In genomic region chr13:72292361-72292760, GRCm38 (mm10) we compare ENCODE assay signal across 9 mouse cellular contexts.
DNase-seq lines count a peak whose midpoint lies in the region; ATAC-seq and TF ChIP-seq lines count a peak whose summit lies in the region.
"Had no signal": no experiment of that assay in that cellular context is flagged by ENCODE, and none has a peak within 500 bp of the region (broad histone marks: within the 10 kb centered on the region; RNA-seq: fewer than 3 reads in every experiment).

No protein-coding gene starts in this region.

- H3K27ac ChIP-seq in heart, adult 2 months: no peak overlapping the region
- H3K27ac ChIP-seq in heart, embryonic 16.5 days (ENCODE audit: low read length): no peak overlapping the region
- no peak overlapping the region for H3K27ac ChIP-seq in limb, embryonic 11.5 days (replicated peaks; ENCODE audit: low read depth, low read length)
- H3K27ac ChIP-seq in midbrain, embryonic 14.5 days (replicated peaks; ENCODE audit: low read depth, low read length): peak overlapping the region; percentile 60

- intact Hi-C loops in heart, adult 2 months (cut with DNase I): no loop called here

- peak in 1 of 2 experiments; percentile 12 for DNase-seq in heart, adult 2 months
- DNase-seq in heart, adult 9 months (ENCODE audit: low spot score in 2 of 2): no peak
- peak; percentile 64 for DNase-seq in limb, embryonic 11.5 days (ENCODE audit: low spot score)
- peak; percentile 83 for DNase-seq in midbrain, embryonic 14.5 days
- DNase-seq in spleen, postnatal 4 days (ENCODE audit: low spot score in 2 of 2): no peak
- no peak for DNase-seq in frontal cortex, postnatal 36 days (ENCODE audit: low spot score in 2 of 2)

- no peaks in the 10 kb centered on the region for H3K36me3 ChIP-seq in heart, adult 2 months (ENCODE audit: control insufficient read depth, insufficient read depth, low read length)
- H3K36me3 ChIP-seq in heart, embryonic 16.5 days (ENCODE audit: control insufficient read depth, insufficient read depth): no peaks in the 10 kb centered on the region
- no peaks in the 10 kb centered on the region for H3K36me3 ChIP-seq in limb, embryonic 11.5 days (ENCODE audit: control insufficient read depth, insufficient read depth, low read length)
- no peaks in the 10 kb centered on the region for H3K36me3 ChIP-seq in midbrain, embryonic 14.5 days (ENCODE audit: control insufficient read depth, insufficient read depth, low read length)

- H3K9ac ChIP-seq in heart, adult 2 months (ENCODE audit: low read depth, low read length): no peak overlapping the region
- H3K9ac ChIP-seq in heart, embryonic 16.5 days (ENCODE audit: low read length): no peak overlapping the region
- no peak overlapping the region for H3K9ac ChIP-seq in limb, embryonic 11.5 days (ENCODE audit: low read length)
- H3K9ac ChIP-seq in midbrain, embryonic 14.5 days (replicated peaks; ENCODE audit: low read length): no peak overlapping the region; the same call in 1 of the 2 replicates

- no peaks in the 10 kb centered on the region for H3K4me1 ChIP-seq in heart, adult 2 months (ENCODE audit: control insufficient read depth, insufficient read depth, low read length)
- peaks cover 4% of the 10 kb centered on the region; the same call in 1 of the 2 replicates for H3K4me1 ChIP-seq in heart, embryonic 16.5 days (ENCODE audit: control insufficient read depth, insufficient read depth, low read length)
- peaks cover 12% of the 10 kb centered on the region for H3K4me1 ChIP-seq in limb, embryonic 11.5 days (ENCODE audit: control insufficient read depth, insufficient read depth, low read length)
- H3K4me1 ChIP-seq in midbrain, embryonic 14.5 days (ENCODE audit: control insufficient read depth, insufficient read depth, low read length): peaks cover 46% of the 10 kb centered on the region

- H3K27me3 ChIP-seq in heart, adult 2 months (ENCODE audit: control insufficient read depth, insufficient read depth, low read length): no peaks in the 10 kb centered on the region
- H3K27me3 ChIP-seq in heart, embryonic 16.5 days (ENCODE audit: control insufficient read depth, insufficient read depth, low read length): peaks cover 5% of the 10 kb centered on the region
- peaks cover 5% of the 10 kb centered on the region; the same call in 1 of the 2 replicates for H3K27me3 ChIP-seq in limb, embryonic 11.5 days (ENCODE audit: control insufficient read depth, insufficient read depth, low read length)
- peaks cover 45% of the 10 kb centered on the region; the same call in 1 of the 2 replicates for H3K27me3 ChIP-seq in midbrain, embryonic 14.5 days (ENCODE audit: control insufficient read depth, insufficient read depth, low read length)

- WGBS in heart, adult 2 months: 11% methylated on average over 14 of the region's 14 CpGs
- WGBS in heart, embryonic 16.5 days: 4% methylated on average over 14 of the region's 14 CpGs
- under 1% methylated on average over 14 of the region's 14 CpGs for WGBS in limb, embryonic 11.5 days
- WGBS in midbrain, embryonic 14.5 days: 1% methylated on average over 14 of the region's 14 CpGs

- no peaks in the 10 kb centered on the region for H3K9me3 ChIP-seq in heart, embryonic 16.5 days (replicated peaks; ENCODE audit: control insufficient read depth, low read length)
- no peaks in the 10 kb centered on the region for H3K9me3 ChIP-seq in limb, embryonic 11.5 days (ENCODE audit: control insufficient read depth, low read length)
- H3K9me3 ChIP-seq in midbrain, embryonic 14.5 days (ENCODE audit: control insufficient read depth, low read length): no peaks in the 10 kb centered on the region

- ATAC-seq in heart, embryonic 16.5 days (replicated peaks; ENCODE audit: extremely low read depth, insufficient read depth, low FRiP score): peak; percentile 52; the same call in 1 of the 2 replicates
- no peak for ATAC-seq in limb, embryonic 11.5 days (ENCODE audit: insufficient number of reproducible peaks, low FRiP score, low TSS enrichment, low read depth)
- no peak for ATAC-seq in midbrain, embryonic 14.5 days (ENCODE audit: low FRiP score, low TSS enrichment)
- no peak for ATAC-seq in inflammation-experienced regulatory T-cells, adult 6 months

- TF ChIP-seq EP300 in heart, adult 2 months (IDR thresholded peaks at IDR 0.05; ENCODE audit: insufficient read depth, low read depth, low read length): no peak

- H3K4me2 ChIP-seq in heart, embryonic 16.5 days (ENCODE audit: low read depth, low read length): peak overlapping the region; percentile 57
- peak overlapping the region; percentile 39; the same call in 1 of the 2 replicates for H3K4me2 ChIP-seq in limb, embryonic 11.5 days (ENCODE audit: low read depth, severe bottlenecking)
- H3K4me2 ChIP-seq in midbrain, embryonic 14.5 days (ENCODE audit: low read length): peak overlapping the region; percentile 39

- H3K79me2 ChIP-seq in heart, adult 2 months (replicated peaks; ENCODE audit: control insufficient read depth, insufficient read depth, low read length): no peaks in the 10 kb centered on the region

- no peak overlapping the region for H3K4me3 ChIP-seq in heart, adult 2 months
- H3K4me3 ChIP-seq in heart, embryonic 16.5 days (ENCODE audit: low read length): peak overlapping the region; percentile 33
- no peak overlapping the region for H3K4me3 ChIP-seq in limb, embryonic 11.5 days (ENCODE audit: low read depth, low read length)
- no peak overlapping the region for H3K4me3 ChIP-seq in midbrain, embryonic 14.5 days (replicated peaks; ENCODE audit: low read depth, low read length)
- H3K4me3 ChIP-seq: myocyte had no signal

- TF ChIP-seq POLR2A in heart, adult 2 months (IDR thresholded peaks at IDR 0.05; ENCODE audit: insufficient read depth, low read depth, low read length): no peak

- peak; percentile 48 for TF ChIP-seq CTCF in heart, adult 2 months (IDR thresholded peaks at IDR 0.05)

Comparison
In these comparisons a context has a peak if more than half of its experiments do, and no peak if none do; other contexts are left out.
1. DNase-seq: peak in limb, embryonic 11.5 days (single experiment) and midbrain, embryonic 14.5 days (single experiment); none in heart, adult 9 months (0 of 2), spleen, postnatal 4 days (0 of 2) and frontal cortex, postnatal 36 days (0 of 2).
2. Peak in every context shown above with its lines, with median percentiles within 50 percentile points of each other: H3K4me2 ChIP-seq.